Mouse (Mus musculus) ES-E14 (cell line): ENCODE measurements around the gene Mien1.

Experiments used
- CHD2 ChIP-seq: IDR thresholded peaks from 2 replicates; pipeline ENCODE4 v1.6.1; 2014; ENCODE audit warnings: mild to moderate bottlenecking, low read depth, low read length, inconsistent platforms
- HCFC1 ChIP-seq: IDR thresholded peaks from 2 replicates; pipeline ENCODE4 v1.6.1; 2012; ENCODE audit warnings: low read length, inconsistent platforms, borderline replicate concordance; ENCODE audit not compliant: insufficient read depth
- MAFK ChIP-seq: IDR thresholded peaks from 2 replicates; pipeline ENCODE4 v1.6.1; 2014; ENCODE audit warnings: mild to moderate bottlenecking, low read depth, low read length, inconsistent platforms; ENCODE audit not compliant: insufficient read depth
- ZC3H11A ChIP-seq: IDR thresholded peaks from 2 replicates; pipeline ENCODE4 v1.6.1; 2012; ENCODE audit warnings: low read depth, mild to moderate bottlenecking, inconsistent platforms, low read length, borderline replicate concordance
- ZNF384 ChIP-seq: IDR thresholded peaks from 2 replicates; pipeline ENCODE4 v1.6.1; 2012; ENCODE audit warnings: low read depth, low read length, inconsistent platforms

DNA sequence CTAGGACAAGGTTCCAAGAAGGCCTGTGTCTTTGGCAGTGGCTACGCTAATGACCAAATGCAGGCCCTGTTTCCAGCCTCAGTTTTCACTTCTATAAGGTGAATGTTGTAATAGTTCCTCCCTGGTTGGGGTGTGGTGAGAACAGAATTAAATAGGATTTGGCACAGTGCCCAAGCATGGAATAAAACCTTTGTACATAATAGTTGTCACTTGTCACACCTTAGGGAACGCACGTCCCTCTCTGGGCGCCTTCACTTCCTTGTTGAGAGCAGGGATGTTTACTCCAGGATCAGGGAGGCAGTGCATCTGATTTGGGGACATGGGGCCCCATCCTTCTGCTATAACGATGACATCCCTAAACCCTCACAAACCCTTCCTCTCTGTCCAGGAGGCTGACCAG lies 10.4 kb downstream of the Mien1 start:
- TF ChIP-seq HCFC1 = no peak
- TF ChIP-seq ZNF384 = no peak
- no peak for TF ChIP-seq ZC3H11A
- TF ChIP-seq MAFK = no peak
- TF ChIP-seq CHD2 = no peak
